Mouse (Mus musculus): ENCODE data around the gene Amigo3.

The Amigo3 gene

DNA sequence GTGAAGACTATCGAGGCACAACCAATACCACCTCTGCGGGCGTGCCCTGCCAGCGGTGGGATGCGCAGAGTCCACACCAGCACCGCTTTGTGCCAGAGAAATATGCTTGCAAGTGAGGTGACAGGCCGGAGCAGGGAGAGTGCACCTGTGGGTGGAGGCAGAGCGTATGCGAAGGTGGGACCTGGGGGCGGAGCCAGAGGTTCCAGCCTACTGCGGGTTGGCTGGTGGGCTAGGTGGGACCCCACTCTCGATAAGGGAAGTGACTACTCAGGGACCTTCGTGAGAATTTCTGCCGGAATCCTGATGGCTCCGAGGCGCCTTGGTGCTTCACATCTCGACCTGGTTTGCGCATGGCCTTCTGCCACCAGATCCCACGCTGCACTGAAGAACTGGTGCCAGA lies 29.6 kb downstream of the Amigo3 start:
- in situ Hi-C loops (cut with MboI, MseI) = no loop called here

DNA sequence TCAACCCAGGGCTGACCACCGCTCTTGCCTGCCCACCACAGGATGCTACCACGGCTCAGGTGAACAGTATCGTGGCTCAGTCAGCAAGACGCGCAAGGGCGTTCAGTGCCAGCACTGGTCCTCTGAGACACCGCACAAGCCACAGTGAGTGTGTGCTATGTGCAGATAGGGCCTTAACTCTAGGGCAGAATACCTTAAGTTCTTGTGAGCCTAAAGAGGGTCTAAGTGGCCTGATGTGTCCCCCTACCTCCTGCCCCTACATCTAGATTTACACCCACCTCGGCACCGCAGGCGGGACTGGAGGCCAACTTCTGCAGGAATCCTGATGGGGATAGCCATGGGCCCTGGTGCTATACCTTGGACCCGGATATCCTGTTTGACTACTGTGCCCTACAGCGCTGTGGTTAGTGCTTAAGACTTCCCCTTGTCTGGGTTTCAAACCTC lies 30.1 kb downstream of the Amigo3 start, which contains the start of gene Rnf123:
Rnf123 (minus strand) TSS at position 359 of the 444 bp plus-strand sequence.
- in situ Hi-C loops (cut with MboI, MseI) = no loop called here

DNA sequence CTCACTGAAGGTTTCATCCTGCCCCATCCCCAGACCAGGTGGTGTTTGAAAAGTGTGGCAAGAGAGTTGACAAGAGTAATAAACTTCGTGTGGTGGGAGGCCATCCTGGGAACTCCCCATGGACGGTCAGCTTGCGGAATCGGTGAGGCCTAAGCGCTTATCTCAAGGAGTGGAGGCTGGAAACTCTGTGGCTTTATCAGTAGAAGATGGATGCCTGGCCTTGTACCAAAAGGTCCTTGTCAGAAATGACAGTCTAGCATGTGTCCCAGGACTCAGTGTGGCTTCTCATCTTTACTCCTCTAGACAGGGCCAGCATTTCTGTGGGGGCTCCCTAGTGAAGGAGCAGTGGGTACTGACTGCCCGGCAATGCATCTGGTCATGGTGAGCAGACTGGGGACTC lies 30.6 kb downstream of the Amigo3 start:
- in situ Hi-C loops (cut with MboI, MseI) = no loop called here

DNA sequence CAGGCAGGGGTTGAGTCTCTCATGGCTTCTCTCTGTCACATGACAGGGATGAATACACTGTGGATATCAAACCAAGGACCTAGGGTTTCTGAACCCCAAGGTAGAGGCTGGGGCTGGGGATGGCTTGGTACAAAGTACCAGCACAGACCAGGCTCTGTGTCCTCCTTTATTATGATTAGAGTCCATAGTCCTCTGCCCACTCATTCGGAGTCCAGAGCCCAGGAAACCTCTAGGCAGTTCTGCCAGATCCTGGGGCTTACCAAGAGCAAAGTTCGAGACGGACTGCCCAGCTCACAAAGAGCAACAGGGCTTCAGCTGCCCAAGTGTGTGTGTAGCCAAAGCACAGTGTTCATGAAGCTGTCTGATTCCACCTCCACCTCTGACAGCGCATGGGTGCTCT lies 32.3 kb downstream of the Amigo3 start:
- in situ Hi-C loops (cut with MboI, MseI) = no loop called here

DNA sequence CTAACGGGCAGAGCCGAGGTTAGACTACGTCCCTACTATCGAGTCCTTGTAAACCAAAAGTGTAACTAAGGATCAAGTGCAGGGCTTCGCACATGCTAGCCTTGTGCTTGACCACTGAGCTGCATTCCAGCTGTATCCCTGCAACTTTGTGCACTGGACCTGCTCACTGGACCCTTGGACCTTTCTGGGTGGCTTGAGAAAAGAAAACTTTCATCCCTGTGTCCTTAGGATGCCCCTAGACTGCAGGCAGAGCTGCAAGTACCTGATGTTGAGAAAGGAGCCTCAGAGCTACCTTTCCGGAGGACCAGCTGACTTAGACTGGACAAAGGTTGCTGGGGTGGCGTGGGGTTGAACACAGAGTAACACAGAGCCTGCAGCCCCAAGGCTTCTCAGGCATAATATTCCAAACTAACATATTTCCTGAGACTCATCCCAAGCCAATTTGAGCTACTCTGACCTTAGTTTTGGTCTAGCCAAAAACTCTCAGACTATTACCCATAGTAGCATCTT lies 37.7 kb downstream of the Amigo3 start:
- in situ Hi-C loops (cut with MboI, MseI) = no loop called here

DNA sequence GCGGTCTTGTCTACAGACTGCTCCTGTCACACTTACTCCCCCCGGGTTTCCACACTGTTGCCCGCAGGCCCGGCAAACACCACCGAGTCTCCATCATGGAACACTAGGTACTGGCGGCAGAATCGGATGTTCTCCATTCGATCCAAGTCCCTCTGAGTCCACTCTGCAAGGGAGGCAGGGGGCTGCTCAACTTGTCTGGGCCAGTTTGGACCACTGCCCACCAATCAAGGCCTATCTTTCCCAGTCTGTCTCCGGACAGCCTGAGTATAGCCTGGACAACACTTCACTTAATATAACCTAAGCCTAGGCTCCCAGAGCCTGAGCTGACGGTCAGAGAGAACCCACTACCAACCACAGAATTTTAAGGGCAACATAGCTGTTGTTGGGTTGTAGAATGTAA lies 40.6 kb downstream of the Amigo3 start:
- in situ Hi-C loops (cut with MboI, MseI) = no loop called here

DNA sequence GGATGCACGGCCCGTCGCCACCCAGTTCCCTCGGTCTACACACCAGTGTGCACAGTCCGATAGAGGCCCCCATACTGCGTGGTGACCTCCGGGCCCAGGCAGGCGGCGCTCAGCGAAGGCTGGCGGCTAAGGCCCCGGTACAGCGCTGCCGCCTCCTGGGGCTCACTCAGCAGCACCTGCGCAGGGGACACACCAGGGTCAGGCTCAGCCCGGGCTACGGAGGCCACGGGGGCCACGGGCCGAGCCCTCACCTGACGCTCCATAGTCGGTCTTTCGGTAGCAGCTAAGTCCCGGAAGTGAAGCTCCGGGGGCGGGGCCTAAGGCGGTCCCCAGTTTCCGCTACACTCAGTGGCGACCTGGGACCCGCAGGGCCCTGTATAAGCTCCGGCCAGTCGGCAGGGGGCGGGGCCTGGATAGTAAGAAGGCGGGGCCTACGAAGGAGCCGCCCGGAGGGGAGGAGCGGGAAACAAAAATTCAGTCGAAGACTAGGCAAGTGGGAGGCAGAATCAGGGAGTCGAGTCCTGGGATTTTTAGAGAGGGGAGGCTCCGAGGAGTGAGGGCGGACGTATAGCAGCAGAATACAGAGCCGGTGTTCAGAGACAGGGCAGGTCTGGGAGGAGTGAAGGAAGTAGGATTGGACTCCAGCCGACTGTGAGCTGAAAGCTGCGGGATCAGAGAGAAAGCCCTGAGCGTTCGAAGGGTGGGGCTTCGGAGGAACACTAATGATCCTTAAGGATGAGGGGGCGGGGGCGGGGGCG lies 41.4 kb downstream of the Amigo3 start, which contains the start of gene Apeh:
Apeh (minus strand) TSS at position 423 of the 758 bp plus-strand sequence.
- in situ Hi-C loops (cut with MboI, MseI) = no loop called here

DNA sequence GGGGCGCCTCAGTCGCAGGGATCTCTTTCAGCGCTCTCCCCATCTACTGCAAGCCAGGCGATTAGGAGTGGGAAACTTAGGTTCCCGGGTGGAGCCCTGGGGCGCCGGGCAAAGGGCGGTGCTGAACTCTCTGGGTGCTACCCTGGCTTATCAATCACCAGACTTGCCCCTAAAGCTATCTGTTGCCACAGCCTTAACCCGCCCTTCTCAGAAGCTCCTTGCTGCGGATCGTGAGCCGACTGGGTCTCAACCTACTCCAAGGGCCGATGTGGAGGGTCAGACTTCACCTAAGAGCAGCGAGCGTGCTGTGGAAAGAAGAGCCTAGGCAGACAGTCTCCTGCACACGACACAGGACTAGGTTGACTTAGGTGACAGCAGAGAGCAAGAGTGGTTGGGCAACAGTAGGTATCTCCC lies 42.0 kb downstream of the Amigo3 start:
- in situ Hi-C loops (cut with MboI, MseI) = loop anchor here (5.0 kb wide), 1 partner anchor 107 kb away; no protein-coding TSS in a partner anchor

DNA sequence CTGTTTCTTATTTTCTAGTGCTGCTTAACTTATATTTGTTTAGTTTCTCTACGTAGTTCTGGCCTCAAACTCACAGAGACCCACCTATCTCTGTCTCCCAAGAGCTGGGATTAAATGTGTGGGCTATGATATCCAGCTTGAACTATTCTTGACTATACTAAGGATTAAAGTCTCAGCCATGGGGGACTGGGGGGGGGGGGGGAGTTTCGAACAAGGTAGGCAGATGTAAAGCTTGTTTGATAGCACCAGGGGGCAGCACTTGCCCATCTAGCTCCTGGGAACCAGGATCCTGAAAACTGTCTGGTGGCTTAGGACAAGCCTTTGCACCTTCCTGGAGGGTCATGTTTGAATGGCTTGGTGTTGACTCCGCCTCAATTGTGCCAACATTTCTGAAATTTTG lies 42.6 kb downstream of the Amigo3 start:
- in situ Hi-C loops (cut with MboI, MseI) = loop anchor here (5.0 kb wide), 1 partner anchor 107 kb away; no protein-coding TSS in a partner anchor

DNA sequence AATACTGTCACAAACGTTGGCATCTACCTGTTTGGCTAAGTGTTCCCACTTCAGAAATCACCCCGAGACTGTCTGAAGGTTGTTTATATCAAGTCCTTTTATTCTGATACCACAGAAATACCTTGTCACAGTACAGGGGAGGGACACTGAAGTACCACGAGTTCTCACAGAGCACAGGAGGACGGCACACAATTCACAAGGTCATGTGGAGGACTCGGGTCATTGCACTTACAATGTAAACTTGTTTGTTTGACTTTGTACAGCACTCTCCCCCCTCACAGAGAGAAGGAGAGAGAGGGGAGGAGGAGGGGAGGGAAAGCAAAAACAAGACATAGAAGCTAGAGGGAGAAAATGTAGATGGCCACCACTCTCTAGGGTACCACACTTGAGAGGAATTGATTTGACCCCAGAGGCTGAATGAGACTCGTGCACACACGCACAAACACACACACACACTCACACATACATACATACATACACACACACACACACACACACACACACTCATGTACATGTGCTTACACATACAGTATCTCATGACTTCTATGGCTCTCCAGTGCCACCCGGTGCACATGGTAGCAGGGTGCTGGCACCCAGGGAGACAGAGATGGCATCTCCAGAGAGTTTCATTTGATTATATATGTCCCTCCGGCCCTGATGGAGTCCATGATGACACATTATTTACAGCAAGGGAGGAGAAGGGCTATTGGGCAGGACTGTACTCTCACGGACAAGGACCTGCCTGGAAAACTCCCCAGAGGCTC lies 43.2 kb downstream of the Amigo3 start:
- in situ Hi-C loops (cut with MboI, MseI) = loop anchor here (5.0 kb wide), 1 partner anchor 106 kb away; no protein-coding TSS in a partner anchor

DNA sequence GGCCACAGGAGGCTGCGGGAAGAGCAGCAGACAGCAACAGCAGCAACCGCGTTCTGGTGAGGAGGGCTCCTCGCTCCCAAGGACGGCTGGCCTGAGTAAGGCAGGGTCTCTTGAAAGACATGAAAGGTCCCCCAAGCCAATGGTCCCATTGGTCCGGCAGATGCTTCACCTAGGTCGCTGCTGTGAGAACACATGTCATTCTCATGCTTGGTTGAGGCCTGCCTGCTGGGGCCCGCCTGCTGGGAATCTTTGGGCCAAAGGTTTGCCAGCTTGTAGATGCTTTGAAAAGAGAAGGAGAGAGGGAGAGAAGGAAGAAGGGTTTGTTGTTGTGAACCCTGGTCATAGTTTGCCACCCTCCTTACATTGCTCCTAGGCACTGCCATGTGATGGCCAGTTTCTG lies 46.7 kb downstream of the Amigo3 start:
- in situ Hi-C loops (cut with MboI, MseI) = loop anchor here (5.0 kb wide), 1 partner anchor 103 kb away; no protein-coding TSS in a partner anchor

DNA sequence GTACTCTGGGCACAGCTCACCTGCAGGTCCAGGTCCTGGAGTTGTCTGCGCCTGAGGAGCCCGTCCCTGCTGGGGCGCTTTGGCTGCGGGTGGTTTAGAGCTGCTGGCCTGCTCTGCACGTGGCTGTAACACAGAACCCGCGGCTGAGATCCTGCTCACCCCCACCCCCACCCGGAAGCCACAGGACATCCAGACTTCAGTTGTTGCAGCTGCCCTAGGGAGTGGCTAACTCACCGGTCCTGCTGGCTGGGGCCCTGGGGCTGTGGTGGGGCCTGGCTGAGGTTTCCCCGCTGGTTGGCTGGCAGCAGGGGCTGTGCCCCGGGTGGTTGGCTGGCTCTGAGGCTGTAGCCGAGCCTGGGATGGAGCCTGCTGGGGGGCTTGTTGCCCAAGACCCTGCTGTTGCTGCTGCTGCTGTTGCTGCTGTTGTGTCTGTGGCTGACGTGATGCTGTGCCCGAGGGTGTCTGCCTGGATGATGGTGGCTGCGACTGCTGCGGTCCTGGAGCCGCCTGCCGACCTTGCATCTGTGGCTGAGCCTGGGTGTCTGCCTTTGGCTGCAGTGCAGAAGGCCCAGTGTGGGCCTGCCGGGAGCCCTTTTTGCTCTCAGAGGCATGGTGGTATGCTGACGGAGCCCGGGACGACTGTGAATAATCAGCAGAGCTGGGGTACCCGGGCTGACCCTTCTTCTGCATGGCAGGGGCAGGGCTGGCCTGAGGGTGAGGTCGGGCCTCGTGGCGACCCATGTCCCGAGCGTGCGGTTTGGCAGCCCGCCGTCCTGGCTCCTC lies 52.0 kb downstream of the Amigo3 start:
- in situ Hi-C loops (cut with MboI, MseI) = no loop called here

Data from T-helper 1 cell (primary cell).